Mouse (Mus musculus): ENCODE data around the gene Gcnt7.

- TF ChIP-seq CTCF (IDR thresholded peaks at IDR 0.05; ENCODE audit: low read depth, low read length): no peak
- no peak for TF ChIP-seq POLR2A (IDR thresholded peaks at IDR 0.05; ENCODE audit: borderline replicate concordance, low read depth, low read length)
These were observed 10.0 kb upstream of the Gcnt7 start for GRCm38 (mm10) chr2:172468346-172468819.

Measured in bone marrow macrophage, adult 2 months (primary cell).